Mouse (Mus musculus) embryonic facial prominence, embryonic 10.5 days (tissue): Measurements from ENCODE around the gene Hyou1. TPM values are rescaled to one million over a fixed set of nuclear protein-coding genes. Genes with fewer than 3 reads are reported as not detected.
A peak's percentile ranks its signal among the peaks of the same experiment; 100 is the strongest.

ENCODE experiments used
- DNase-seq: peaks from one replicate; pipeline ENCODE4 v3.0.0-alpha.2; 2017; ENCODE audit warnings: low spot score
- H3K27ac ChIP-seq: fragments of 300-500 bp; sonication (generic); replicated peaks from 2 replicates; pipeline ENCODE4 v1.5.1; 2016; ENCODE audit warnings: mild to moderate bottlenecking
- H3K27me3 ChIP-seq: fragments of 300-500 bp; sonication (generic); replicated peaks from 2 replicates; pipeline ENCODE4 v1.6.1; 2016; ENCODE audit warnings: low read depth, mild to moderate bottlenecking; ENCODE audit not compliant: poor library complexity, severe bottlenecking
- H3K36me3 ChIP-seq: fragments of 300-500 bp; sonication (generic); replicated peaks from 2 replicates; pipeline ENCODE4 v1.6.1; 2016; ENCODE audit warnings: mild to moderate bottlenecking, moderate library complexity
- H3K4me1 ChIP-seq: fragments of 300-500 bp; sonication (generic); 2 replicates; pipeline ENCODE4 v1.6.1; 2016
- H3K4me3 ChIP-seq: fragments of 300-500 bp; sonication (generic); 2 replicates; pipeline ENCODE4 v1.5.1; 2016; ENCODE audit warnings: mild to moderate bottlenecking, moderate library complexity
- H3K9me3 ChIP-seq: fragments of 300-500 bp; sonication (generic); 2 replicates; pipeline ENCODE4 v1.6.1; 2016; ENCODE audit warnings: mild to moderate bottlenecking
- WGBS: fragments of 180-500 bp; shearing (Covaris S2); methylation state at CpG from one replicate; pipeline ENCODE4 v1.1.7; 2016; 5-methylcytosine and 5-hydroxymethylcytosine counted together
- polyA plus RNA-seq: library from polyadenylated mRNA; unstranded; fragments of >200 nt; fragmentation: Nextera tagmentation; extraction: Ambion mirVana; gene quantifications from 2 replicates; pipeline ENCODE4 v1.2.1, GENCODE M21; 2016

The Hyou1 gene
- polyA plus RNA-seq, 1 experiment from 2014 or later: 43.8 TPM

DNA sequence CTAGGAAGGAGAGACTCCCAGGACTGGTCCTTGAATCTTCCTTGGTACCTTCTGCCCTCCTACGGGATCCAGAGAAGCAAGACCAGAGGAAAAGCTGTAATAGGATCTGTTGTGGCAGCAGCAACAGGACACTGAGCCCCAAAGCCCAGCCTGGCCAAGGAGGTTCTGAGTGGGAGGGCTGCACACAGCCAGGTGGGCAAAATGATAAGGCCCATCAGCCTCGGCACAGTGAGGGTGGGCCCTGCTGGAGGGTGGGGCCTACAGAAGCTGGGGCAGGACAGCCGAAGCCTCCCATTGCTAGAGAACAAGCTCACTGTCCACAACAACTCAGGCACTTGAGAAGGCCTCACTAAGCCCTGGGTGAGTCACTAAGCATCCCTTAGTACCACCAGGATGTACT lies 37.1 kb upstream of the Hyou1 start:
- H3K9me3 ChIP-seq: no peaks in the 10 kb centered on the region
- peak overlapping the region; percentile 48; the same call in 1 of the 2 replicates for H3K27ac ChIP-seq
- DNase-seq: no peak
- H3K4me1 ChIP-seq: peaks cover 31% of the 10 kb centered on the region
- H3K36me3 ChIP-seq: peaks cover 67% of the 10 kb centered on the region
- no peaks in the 10 kb centered on the region for H3K27me3 ChIP-seq
- H3K4me3 ChIP-seq: peak overlapping the region; percentile 91
- WGBS: 85% methylated on average over 3 of the region's 3 CpGs

DNA sequence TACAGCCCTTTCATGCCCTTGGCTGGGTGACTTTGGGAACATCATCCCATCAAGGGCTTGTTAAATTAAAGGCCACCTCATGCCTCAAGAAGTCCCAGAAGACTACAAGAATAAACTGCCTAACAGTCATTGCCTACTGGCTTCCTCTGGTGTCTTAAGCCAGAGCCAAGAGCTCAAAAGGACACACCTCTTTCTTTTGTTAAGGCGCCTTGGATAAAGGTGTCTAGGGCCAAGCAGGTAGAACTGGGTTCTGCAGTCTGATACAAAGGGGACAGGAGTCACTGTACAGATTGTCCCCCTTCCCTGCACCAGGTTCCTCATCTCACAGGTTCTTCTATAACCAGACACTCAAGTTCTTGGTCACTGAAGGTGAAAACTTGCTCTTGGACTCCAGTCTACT lies 36.7 kb upstream of the Hyou1 start:
- DNase-seq: no peak
- Histone ChIP-seq H3K27me3 (no peaks in the 10 kb centered on the region), H3K4me1 (peaks cover 27% of the 10 kb centered on the region), H3K9me3 (no peaks in the 10 kb centered on the region), H3K27ac (peak overlapping the region; percentile 99), H3K4me3 (peak overlapping the region; percentile 91), H3K36me3 (peaks cover 67% of the 10 kb centered on the region)
- WGBS: 89% methylated on average over 1 of the region's 1 CpGs

DNA sequence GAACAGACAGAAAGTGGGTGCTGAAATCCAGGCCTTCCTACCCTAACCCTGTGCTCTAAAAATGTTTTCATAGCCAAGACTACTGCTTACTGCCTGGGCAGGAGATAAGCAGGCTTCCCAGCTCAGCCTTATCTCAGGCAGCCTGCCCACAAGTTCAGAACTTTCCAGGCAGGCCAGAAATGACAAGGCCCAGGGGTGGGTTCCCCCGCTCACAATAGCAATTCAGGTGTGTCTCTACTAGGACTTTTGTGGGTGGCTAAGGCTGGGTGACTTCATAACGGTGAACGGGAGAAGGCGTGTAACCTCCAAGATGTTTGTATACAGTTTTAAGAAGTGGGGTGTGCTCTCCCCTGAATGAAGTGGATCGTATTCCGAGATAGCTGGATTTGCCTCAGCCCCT lies 36.0 kb upstream of the Hyou1 start:
- H3K4me1 ChIP-seq: peaks cover 23% of the 10 kb centered on the region
- no peaks in the 10 kb centered on the region for H3K9me3 ChIP-seq
- peak overlapping the region; percentile 99 for H3K27ac ChIP-seq
- DNase-seq: no peak
- peaks cover 67% of the 10 kb centered on the region for H3K36me3 ChIP-seq
- WGBS: 11% methylated on average over 6 of the region's 6 CpGs
- H3K4me3 ChIP-seq: peak overlapping the region; percentile 91
- H3K27me3 ChIP-seq: no peaks in the 10 kb centered on the region

DNA sequence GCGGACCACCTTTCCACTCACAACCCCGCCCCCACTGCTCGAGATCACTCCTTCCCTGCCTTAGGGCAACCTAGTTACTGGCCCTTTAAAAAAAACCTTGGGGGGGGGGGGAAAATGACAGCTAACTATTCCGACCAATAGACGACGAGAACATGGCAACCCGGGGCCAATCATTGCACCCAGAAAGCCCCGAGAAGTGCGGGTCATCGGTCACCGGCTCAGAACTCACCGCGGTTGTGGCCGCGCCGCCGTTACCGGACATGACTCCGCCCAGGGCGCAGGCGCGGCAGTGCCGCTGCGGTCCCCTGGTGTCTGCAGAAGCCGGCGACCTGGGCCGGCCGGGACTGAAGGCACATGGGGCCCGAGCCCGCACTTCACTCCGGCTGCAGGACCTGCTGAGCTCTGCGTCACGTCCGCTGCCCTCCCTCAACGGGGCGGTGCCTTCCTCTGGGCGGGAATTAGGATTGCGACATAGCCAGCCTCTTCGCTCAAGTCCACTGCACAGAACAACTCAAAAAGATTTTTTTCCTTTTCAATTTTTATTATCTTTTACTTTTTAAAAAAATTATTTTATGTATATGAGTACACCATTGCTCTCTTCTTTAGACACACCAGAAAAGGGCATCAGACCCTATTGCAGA lies 35.4 kb upstream of the Hyou1 start, which contains the start of gene Hmbs:
Gene Hmbs (minus strand): TSS at position 448 of the 641 bp plus-strand sequence.
- peak; percentile 94 for DNase-seq
- H3K36me3 ChIP-seq: peaks cover 67% of the 10 kb centered on the region
- peak within 1 kb of the TSS; percentile 91 for H3K4me3 ChIP-seq
- peaks cover 23% of the 10 kb centered on the region for H3K4me1 ChIP-seq
- no peaks in the 10 kb centered on the region for H3K9me3 ChIP-seq
- WGBS: under 1% methylated on average over 39 of the region's 39 CpGs
- no peaks in the 10 kb centered on the region for H3K27me3 ChIP-seq
- H3K27ac ChIP-seq: peak within 1 kb of the TSS; percentile 99

DNA sequence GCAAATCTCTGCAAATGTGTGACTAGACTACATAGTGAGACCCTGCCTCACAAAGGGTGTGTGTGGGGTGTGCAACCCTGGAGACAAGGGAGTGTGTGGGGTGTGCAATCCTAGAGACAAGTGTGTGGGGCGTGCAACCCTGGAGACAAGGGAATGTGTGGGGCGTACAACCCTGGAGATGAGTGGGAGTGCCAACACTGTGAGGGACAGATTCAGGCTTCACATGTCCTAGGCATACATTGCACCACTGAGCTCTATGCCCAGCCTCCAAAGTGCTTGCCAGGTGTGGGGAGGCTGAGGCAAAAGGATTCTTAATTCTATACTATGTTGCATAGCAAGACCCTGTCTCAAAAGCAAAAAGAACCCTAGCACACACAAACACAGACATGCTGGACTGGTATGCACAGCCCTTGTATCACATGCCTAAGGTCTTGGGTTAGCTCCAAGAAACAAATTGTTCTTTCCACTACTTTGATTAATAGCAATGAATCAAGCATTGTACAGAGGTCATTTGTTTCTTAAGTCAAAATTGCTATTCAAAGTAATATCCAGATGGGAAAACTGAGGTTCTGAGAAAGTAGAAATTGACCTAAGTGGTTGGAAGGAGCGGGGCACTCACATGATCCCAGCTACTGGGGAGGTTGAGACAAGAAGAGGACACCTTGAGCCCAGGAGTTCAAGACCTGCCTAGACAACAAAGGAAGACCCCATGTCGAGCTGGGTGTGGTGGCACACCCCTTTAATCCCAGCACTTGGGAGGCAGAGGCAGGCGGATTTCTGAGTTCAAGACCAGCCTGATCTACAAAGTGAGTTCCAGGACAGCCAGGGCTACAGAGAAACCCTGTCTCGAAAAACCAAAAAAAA lies 33.5 kb upstream of the Hyou1 start:
- 87% methylated on average over 6 of the region's 6 CpGs for WGBS
- Histone ChIP-seq H3K9me3 (no peaks in the 10 kb centered on the region), H3K36me3 (peaks cover 69% of the 10 kb centered on the region)

DNA sequence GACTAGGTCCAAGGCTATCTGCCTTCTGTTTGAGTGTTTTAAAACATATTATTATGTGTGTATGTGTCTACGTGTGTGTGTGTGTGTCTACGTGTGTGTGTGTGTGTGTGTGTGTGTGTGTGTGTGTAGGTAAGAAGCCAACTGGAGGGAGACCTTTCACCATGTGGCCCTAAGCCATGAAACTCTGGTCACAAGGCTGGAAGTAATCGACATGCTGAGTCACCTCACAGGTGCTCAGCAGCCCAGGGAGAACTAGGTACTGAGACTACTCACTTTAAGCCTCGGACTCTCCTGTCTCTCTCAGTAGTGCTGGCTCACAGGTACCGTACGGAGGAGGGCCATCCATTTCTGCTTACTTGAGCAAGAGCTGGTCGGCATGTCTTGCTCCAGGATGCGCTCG lies 32.1 kb upstream of the Hyou1 start:
- H3K27ac ChIP-seq: no peak overlapping the region
- no peaks in the 10 kb centered on the region for H3K9me3 ChIP-seq
- H3K27me3 ChIP-seq: no peaks in the 10 kb centered on the region
- no peak for DNase-seq
- peaks cover 69% of the 10 kb centered on the region for H3K36me3 ChIP-seq
- WGBS: 90% methylated on average over 9 of the region's 9 CpGs
- peaks cover 20% of the 10 kb centered on the region for H3K4me1 ChIP-seq
- H3K4me3 ChIP-seq: no peak overlapping the region

More for the DNA sequence above, 33.5 kb upstream of the Hyou1 start:
- H3K4me3 ChIP-seq: no peak overlapping the region
- no peak overlapping the region for H3K27ac ChIP-seq
- no peaks in the 10 kb centered on the region for H3K27me3 ChIP-seq
- peaks cover 23% of the 10 kb centered on the region for H3K4me1 ChIP-seq
- no peak for DNase-seq

DNA sequence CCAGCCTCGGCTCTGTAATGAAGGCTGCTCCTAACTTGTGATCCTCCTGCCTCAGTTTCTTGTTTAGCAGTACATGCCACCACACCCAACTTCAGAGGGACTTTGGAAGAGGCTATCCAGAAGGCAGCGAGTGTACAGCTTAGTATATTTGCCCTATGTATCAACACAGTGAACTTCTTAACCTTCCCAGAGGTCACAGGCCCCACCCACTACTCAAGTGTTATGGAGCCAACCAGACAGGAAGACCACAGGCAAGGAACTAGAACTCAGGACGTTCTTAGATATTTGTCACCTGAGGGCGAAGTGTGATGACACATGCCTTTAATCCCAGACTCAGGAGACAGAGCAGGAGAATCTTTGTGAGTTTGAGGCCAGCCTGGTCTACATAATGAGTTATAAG lies 31.7 kb upstream of the Hyou1 start:
- Histone ChIP-seq H3K27ac (no peak overlapping the region), H3K4me1 (peaks cover 15% of the 10 kb centered on the region), H3K36me3 (peaks cover 73% of the 10 kb centered on the region), H3K9me3 (no peaks in the 10 kb centered on the region), H3K27me3 (no peaks in the 10 kb centered on the region), H3K4me3 (no peak overlapping the region)
- DNase-seq: no peak
- 91% methylated on average over 4 of the region's 4 CpGs for WGBS

DNA sequence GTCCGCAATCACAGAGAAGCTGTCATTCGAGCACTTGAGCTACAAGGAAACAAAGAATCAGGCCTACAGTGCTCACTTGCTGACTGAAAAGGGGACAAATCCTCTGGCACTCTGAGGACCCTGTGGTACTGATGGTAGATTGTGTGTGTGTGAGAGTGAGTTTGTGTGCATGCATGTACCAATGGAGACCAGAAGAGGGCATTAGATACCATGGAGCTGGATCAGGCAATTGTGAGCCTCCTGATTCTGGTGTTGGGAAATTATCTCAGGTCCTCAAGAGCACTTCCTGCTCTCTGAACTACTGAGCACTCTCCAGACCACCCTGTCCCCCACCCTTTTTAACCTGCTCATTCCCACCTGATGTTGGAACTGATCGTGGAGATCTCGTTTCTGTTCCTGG lies 30.7 kb upstream of the Hyou1 start:
- peaks cover 82% of the 10 kb centered on the region for H3K36me3 ChIP-seq
- no peak overlapping the region for H3K4me3 ChIP-seq
- H3K27ac ChIP-seq: no peak overlapping the region
- no peaks in the 10 kb centered on the region for H3K9me3 ChIP-seq
- H3K27me3 ChIP-seq: no peaks in the 10 kb centered on the region
- DNase-seq: no peak
- H3K4me1 ChIP-seq: peaks cover 6% of the 10 kb centered on the region; the same call in 1 of the 2 replicates
- 96% methylated on average over 4 of the region's 4 CpGs for WGBS

DNA sequence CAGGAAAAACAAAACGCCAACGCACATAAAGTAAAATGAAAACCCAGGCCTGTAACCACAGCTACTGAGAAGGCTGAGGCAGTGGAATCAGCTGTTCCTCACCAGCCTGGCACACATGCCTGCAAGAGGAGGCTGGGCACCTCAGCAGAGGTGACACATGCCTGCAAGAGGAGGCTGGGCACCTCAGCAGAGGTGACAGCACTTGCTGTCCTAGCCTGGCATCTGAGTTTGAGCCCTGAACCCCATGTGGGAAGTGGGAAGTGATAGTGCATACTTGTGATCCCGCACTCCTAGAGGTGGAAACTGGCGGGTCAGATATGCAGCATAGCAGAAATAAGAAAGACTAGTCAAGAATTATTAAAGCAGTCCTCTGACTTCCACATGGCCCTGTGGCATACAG lies 27.9 kb upstream of the Hyou1 start:
- Histone ChIP-seq H3K4me1 (no peaks in the 10 kb centered on the region), H3K27me3 (no peaks in the 10 kb centered on the region), H3K9me3 (no peaks in the 10 kb centered on the region), H3K27ac (no peak overlapping the region), H3K36me3 (peaks cover 100% of the 10 kb centered on the region), H3K4me3 (no peak overlapping the region)
- no peak for DNase-seq
- WGBS: 96% methylated on average over 4 of the region's 4 CpGs

DNA sequence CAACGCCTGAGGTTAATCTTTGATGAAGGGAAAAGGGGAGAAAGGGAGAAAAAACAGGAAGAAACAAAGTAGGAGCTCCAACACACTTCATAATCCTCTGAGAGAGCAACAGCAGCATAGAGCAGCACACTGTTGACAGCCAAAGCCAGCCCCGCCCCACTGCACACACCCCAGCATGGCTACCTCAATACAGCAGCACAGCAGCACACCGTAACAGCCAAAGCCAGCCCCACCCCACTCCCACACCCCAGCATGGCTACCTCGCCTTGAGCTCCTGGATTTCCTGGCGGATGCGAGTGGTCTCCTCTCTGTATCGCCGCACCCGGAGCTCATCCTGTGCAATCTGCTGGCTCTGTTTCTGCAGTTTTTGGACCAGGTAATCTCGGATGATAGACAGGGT lies 27.0 kb upstream of the Hyou1 start:
- H3K36me3 ChIP-seq: peaks cover 100% of the 10 kb centered on the region

DNA sequence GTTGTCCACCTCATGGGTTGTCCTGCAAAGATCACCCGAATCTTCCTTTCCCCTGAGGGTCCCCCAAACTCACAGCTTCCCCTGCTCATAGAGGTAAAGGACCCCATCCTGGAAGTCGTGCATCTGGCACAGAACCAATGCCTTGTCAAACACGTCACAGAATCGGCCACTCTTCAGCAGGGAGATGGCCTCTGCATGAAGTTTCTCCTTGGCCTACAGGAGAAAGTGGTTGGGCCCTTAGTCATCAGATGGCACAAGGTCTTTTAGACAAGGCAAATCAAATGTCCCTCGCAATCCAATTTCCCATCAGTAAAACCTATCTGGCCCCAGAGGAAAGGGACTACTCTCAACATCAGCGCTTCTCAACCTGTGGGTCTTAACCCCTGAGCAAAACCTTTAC lies 26.1 kb upstream of the Hyou1 start:
- H3K4me3 ChIP-seq: no peak overlapping the region
- 96% methylated on average over 6 of the region's 6 CpGs for WGBS
- peaks cover 100% of the 10 kb centered on the region for H3K36me3 ChIP-seq
- H3K4me1 ChIP-seq: no peaks in the 10 kb centered on the region
- H3K27ac ChIP-seq: no peak overlapping the region
- DNase-seq: no peak
- H3K9me3 ChIP-seq: no peaks in the 10 kb centered on the region
- no peaks in the 10 kb centered on the region for H3K27me3 ChIP-seq

More for the DNA sequence above, 27.0 kb upstream of the Hyou1 start:
- no peak overlapping the region for H3K4me3 ChIP-seq
- no peak for DNase-seq
- 93% methylated on average over 10 of the region's 10 CpGs for WGBS
- H3K9me3 ChIP-seq: no peaks in the 10 kb centered on the region
- no peak overlapping the region for H3K27ac ChIP-seq
- H3K27me3 ChIP-seq: no peaks in the 10 kb centered on the region
- H3K4me1 ChIP-seq: no peaks in the 10 kb centered on the region

DNA sequence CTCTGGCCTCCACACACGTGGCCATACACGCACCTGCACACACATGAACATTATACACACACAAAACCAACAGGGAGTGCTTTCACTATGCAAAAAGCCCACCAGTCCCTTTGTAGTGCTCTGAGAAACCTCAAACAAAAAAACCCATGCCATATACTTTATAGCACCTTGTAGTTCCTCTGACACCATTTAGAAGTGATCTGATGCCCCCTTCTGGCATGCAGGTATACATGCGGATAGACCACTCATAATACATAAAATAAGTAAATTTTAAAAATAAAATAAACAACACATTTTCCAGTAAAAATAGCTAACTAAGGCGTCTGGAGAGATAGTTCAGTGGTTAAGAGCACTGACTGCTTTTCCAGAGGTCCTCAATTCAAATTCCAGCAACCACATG lies 22.1 kb upstream of the Hyou1 start:
- Histone ChIP-seq H3K4me3 (no peak overlapping the region), H3K9me3 (no peaks in the 10 kb centered on the region), H3K4me1 (peaks cover 11% of the 10 kb centered on the region), H3K36me3 (peaks cover 76% of the 10 kb centered on the region), H3K27me3 (no peaks in the 10 kb centered on the region), H3K27ac (no peak overlapping the region)
- 80% methylated on average over 4 of the region's 4 CpGs for WGBS
- DNase-seq: no peak
